Mouse (Mus musculus) heart, embryonic 12.5 days (tissue): Measurements from ENCODE around the gene Phf20. TPM values are rescaled to one million over a fixed set of nuclear protein-coding genes. Genes with fewer than 3 reads are reported as not detected.

Experiments used
- ATAC-seq: fragments of 200-750 bp; cut with Nextera tagmentation; 2 replicates; pipeline ENCODE4 v1.8.0; 2017; ENCODE audit warnings: moderate TSS enrichment, moderate library complexity; ENCODE audit not compliant: insufficient number of reproducible peaks, low FRiP score
- H3K27ac ChIP-seq: fragments of 300-500 bp; sonication (generic); 2 replicates; pipeline ENCODE4 v1.5.1; 2016; ENCODE audit warnings: mild to moderate bottlenecking, moderate library complexity; ENCODE audit not compliant: poor library complexity, severe bottlenecking
- H3K27me3 ChIP-seq: fragments of 300-500 bp; sonication (generic); replicated peaks from 2 replicates; pipeline ENCODE4 v1.6.1; 2016; ENCODE audit warnings: mild to moderate bottlenecking, moderate library complexity
- H3K36me3 ChIP-seq: fragments of 300-500 bp; sonication (generic); 2 replicates; pipeline ENCODE4 v1.6.1; 2016; ENCODE audit warnings: mild to moderate bottlenecking, moderate library complexity
- H3K4me1 ChIP-seq: fragments of 300-500 bp; sonication (generic); replicated peaks from 2 replicates; pipeline ENCODE4 v1.6.1; 2016; ENCODE audit warnings: mild to moderate bottlenecking
- H3K4me2 ChIP-seq: fragments of 300-500 bp; sonication (generic); 2 replicates; pipeline ENCODE4 v1.6.1; 2016; ENCODE audit warnings: mild to moderate bottlenecking, moderate library complexity
- H3K4me3 ChIP-seq: fragments of 300-500 bp; sonication (generic); 2 replicates; pipeline ENCODE4 v1.5.1; 2016; ENCODE audit warnings: mild to moderate bottlenecking
- H3K9ac ChIP-seq: fragments of 300-500 bp; sonication (generic); 2 replicates; pipeline ENCODE4 v1.6.1; 2016; ENCODE audit warnings: mild to moderate bottlenecking, moderate library complexity
- H3K9me3 ChIP-seq: fragments of 300-500 bp; sonication (generic); replicated peaks from 2 replicates; pipeline ENCODE4 v1.6.1; 2016; ENCODE audit warnings: mild to moderate bottlenecking, moderate library complexity
- WGBS: fragments of 180-500 bp; shearing (Covaris S2); methylation state at CpG from one replicate; pipeline ENCODE4 v1.1.7; 2016; 5-methylcytosine and 5-hydroxymethylcytosine counted together
- polyA plus RNA-seq: library from polyadenylated mRNA; unstranded; fragments of >200 nt; fragmentation: Nextera tagmentation; extraction: Ambion mirVana; gene quantifications from 2 replicates; pipeline ENCODE4 v1.2.1, GENCODE M21; 2016

Phf20 gene
- polyA plus RNA-seq, 1 experiment from 2014 or later: 52.5 TPM

DNA sequence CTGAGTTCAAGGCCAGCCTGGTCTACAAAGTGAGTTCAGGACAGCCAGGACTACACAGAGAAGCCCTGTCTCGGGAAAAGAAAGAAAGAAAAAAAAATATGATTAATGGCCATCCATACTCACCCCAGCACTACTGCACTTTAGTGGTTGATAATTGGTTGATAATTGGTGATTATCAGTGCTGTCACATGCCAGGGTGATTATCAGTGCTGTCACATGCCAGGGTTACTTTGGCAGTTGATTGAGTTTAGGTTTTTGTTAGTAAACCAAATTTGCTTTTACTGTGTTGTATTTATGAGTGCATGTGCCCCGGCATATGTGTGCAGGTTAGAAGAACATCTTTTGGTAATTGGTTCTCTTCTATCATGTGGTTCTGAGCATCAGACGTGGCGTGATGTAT is 105.8 kb downstream of the Phf20 start:
- peaks cover 71% of the 10 kb centered on the region for H3K36me3 ChIP-seq
- WGBS: 85% methylated on average over 4 of the region's 4 CpGs
- no peak overlapping the region for H3K9ac ChIP-seq
- H3K4me2 ChIP-seq: no peak overlapping the region
- peaks cover 14% of the 10 kb centered on the region for H3K4me1 ChIP-seq
- no peaks in the 10 kb centered on the region for H3K9me3 ChIP-seq
- H3K27me3 ChIP-seq: no peaks in the 10 kb centered on the region
- H3K4me3 ChIP-seq: no peak overlapping the region
- no peak overlapping the region for H3K27ac ChIP-seq
- no peak for ATAC-seq

- peaks cover 72% of the 10 kb centered on the region for H3K36me3 ChIP-seq
- 86% methylated on average over 4 of the region's 4 CpGs for WGBS
- no peak overlapping the region for H3K9ac ChIP-seq
Observed at GRCm38 (mm10) chr2:156304351-156304750, 108.1 kb downstream of the Phf20 start.

DNA sequence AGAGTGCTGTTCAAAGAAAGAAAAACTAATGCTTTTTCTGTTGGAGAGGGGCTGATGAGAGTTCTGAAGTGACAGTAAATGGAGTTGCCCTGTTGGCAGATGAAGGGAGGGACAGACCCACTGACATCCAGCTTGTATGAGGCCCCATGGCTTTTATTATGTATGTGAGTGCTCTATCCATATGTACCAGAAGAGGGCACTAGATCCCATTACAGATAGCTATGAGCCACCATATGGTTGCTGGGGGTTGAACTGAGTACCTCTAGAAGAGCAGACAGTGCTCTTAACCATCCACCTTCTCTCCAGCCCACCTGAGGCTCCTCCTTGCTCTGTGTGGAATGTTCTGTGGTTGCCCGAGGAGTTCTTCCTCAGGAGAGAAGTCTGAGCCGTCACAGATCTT is 109.6 kb downstream of the Phf20 start:
- Histone ChIP-seq H3K9me3 (no peaks in the 10 kb centered on the region), H3K36me3 (peaks cover 70% of the 10 kb centered on the region), H3K4me1 (no peaks in the 10 kb centered on the region), H3K4me3 (no peak overlapping the region), H3K9ac (no peak overlapping the region), H3K27ac (no peak overlapping the region), H3K27me3 (no peaks in the 10 kb centered on the region), H3K4me2 (no peak overlapping the region)
- ATAC-seq: 0 out of 2 replicates have a peak, but pooled peaks have one; percentile 35
- 81% methylated on average over 2 of the region's 2 CpGs for WGBS

More at GRCm38 (mm10) chr2:156304351-156304750, 108.1 kb downstream of the Phf20 start:
- no peak for ATAC-seq
- no peak overlapping the region for H3K4me3 ChIP-seq
- no peaks in the 10 kb centered on the region for H3K4me1 ChIP-seq
- H3K27me3 ChIP-seq: no peaks in the 10 kb centered on the region
- H3K27ac ChIP-seq: no peak overlapping the region
- H3K9me3 ChIP-seq: no peaks in the 10 kb centered on the region
- H3K4me2 ChIP-seq: no peak overlapping the region

DNA sequence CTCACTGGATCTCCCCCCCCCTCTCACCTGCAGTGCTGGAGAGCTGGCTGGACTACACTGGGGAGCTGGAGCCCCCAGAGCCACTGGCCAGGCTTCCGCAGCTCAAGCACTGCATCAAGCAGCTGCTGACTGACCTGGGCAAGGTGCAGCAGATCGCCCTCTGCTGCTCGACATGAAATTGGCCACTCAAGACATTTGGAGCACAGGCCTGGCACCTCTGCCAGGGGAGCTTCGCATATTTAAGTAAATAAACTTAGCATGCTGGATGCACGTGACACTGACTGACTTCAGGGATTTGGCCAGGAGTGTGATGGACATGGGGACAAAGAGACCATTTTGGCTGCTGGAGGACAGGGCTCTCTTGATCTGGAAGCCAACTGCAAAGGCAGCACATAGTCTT is 111.0 kb downstream of the Phf20 start:
- Histone ChIP-seq H3K4me3 (no peak overlapping the region), H3K4me2 (no peak overlapping the region), H3K36me3 (peaks cover 59% of the 10 kb centered on the region), H3K4me1 (peaks cover 5% of the 10 kb centered on the region; the same call in 1 of the 2 replicates), H3K27ac (no peak overlapping the region), H3K9me3 (no peaks in the 10 kb centered on the region), H3K9ac (no peak overlapping the region), H3K27me3 (no peaks in the 10 kb centered on the region)
- 0 out of 2 replicates have a peak, but pooled peaks have one; percentile 23 for ATAC-seq
- 52% methylated on average over 5 of the region's 5 CpGs for WGBS

DNA sequence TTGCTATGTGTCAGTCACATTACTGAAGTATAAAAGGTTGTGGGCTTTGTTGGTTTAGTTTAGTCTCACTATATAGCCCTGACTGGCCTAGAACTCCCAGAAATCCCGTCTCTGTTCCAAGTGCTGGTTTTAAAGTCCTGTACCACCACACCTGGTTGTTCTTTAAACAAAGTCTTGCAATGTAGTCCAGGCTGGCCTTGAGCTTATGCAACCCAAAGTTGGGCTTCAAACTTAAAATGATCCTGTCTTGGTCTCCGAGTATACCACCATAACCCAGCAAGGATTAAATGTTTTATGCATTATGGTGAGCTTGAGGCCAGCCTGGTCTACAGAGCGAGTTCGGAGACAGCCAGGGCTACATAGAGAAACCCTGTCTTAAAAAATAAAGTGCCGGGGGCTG is 113.7 kb downstream of the Phf20 start:
- peaks cover 10% of the 10 kb centered on the region for H3K4me1 ChIP-seq
- H3K27me3 ChIP-seq: no peaks in the 10 kb centered on the region
- no peak overlapping the region for H3K4me2 ChIP-seq
- H3K36me3 ChIP-seq: peaks cover 40% of the 10 kb centered on the region
- no peak overlapping the region for H3K27ac ChIP-seq
- WGBS: 90% methylated on average over 5 of the region's 5 CpGs
- no peaks in the 10 kb centered on the region; the same call in 1 of the 2 replicates for H3K9me3 ChIP-seq
- no peak for ATAC-seq
- H3K9ac ChIP-seq: no peak overlapping the region
- no peak overlapping the region for H3K4me3 ChIP-seq

DNA sequence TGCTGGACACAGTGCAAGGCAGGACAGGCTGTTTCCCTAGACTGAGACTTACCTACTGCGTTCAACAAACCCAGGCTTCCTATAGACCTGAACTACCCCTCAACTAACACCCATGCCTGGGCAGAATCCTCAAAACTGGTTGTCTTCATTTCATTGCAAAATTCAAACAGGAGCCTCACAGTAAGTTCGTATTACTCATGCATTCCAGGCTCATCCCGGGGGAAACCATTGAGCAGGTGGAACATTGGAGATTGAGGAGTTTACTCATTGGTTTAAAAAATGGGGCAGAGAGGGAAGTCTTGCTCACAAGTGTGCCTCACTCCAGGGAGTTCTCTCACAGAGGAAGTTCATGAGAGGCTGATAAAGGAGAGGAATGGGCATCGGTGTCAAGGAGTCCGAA is 114.2 kb downstream of the Phf20 start:
- Histone ChIP-seq H3K27ac (no peak overlapping the region), H3K36me3 (peaks cover 35% of the 10 kb centered on the region), H3K9ac (no peak overlapping the region), H3K27me3 (no peaks in the 10 kb centered on the region), H3K4me3 (no peak overlapping the region), H3K4me1 (peaks cover 10% of the 10 kb centered on the region), H3K4me2 (no peak overlapping the region), H3K9me3 (no peaks in the 10 kb centered on the region; the same call in 1 of the 2 replicates)
- no peak for ATAC-seq
- whole genome bisulfite sequencing: 91% methylated on average over 5 of the region's 5 CpGs

- no peaks in the 10 kb centered on the region; the same call in 1 of the 2 replicates for H3K9me3 ChIP-seq
- peak overlapping the region; percentile 92; the same call in 1 of the 2 replicates for H3K27ac ChIP-seq
- no peaks in the 10 kb centered on the region for H3K27me3 ChIP-seq
- H3K4me1 ChIP-seq: peaks cover 10% of the 10 kb centered on the region
- H3K4me3 ChIP-seq: 0 out of 2 replicates have a peak overlapping the region, but pooled peaks have one; percentile 78
- H3K4me2 ChIP-seq: peak overlapping the region; percentile 87
- no peak for ATAC-seq
- 89% methylated on average over 5 of the region's 5 CpGs for WGBS
- H3K9ac ChIP-seq: no peak overlapping the region
- peaks cover 30% of the 10 kb centered on the region for H3K36me3 ChIP-seq
Observed at GRCm38 (mm10) chr2:156310945-156311344, 114.7 kb downstream of the Phf20 start.

DNA sequence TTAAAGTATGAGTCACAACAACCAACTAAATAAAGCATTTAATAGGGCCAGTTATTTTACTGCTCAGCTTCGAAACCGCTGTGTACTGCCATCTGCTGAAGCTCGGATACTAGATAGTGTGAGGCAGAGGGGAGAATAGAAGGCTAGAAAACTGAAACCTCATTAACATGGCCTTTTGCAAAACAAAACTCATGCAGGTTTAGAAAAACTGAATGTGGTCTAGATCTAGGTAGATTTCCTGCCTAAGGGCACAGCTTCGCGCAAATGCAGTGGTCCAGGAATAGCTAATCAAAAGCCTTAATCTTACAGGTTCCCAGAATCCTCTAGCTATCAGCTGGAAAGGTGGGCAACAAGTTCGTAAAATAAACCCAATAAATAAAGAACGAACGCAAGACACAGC is 115.2 kb downstream of the Phf20 start:
- no peak for ATAC-seq
- Histone ChIP-seq H3K36me3 (peaks cover 28% of the 10 kb centered on the region), H3K4me1 (peaks cover 10% of the 10 kb centered on the region), H3K4me2 (peak overlapping the region; percentile 87), H3K4me3 (peak overlapping the region; percentile 78), H3K9ac (peak overlapping the region; percentile 95), H3K9me3 (no peaks in the 10 kb centered on the region; the same call in 1 of the 2 replicates), H3K27ac (peak overlapping the region; percentile 92), H3K27me3 (no peaks in the 10 kb centered on the region)
- 21% methylated on average over 8 of the region's 8 CpGs for WGBS

GRCm38 (mm10) chr2:156311841-156312291 is 115.6 kb downstream of the Phf20 start:
- ATAC-seq: peak; percentile 77
- H3K4me2 ChIP-seq: peak overlapping the region; percentile 87
- H3K27ac ChIP-seq: peak overlapping the region; percentile 92
- WGBS: under 1% methylated on average over 53 of the region's 53 CpGs
- no peaks in the 10 kb centered on the region; the same call in 1 of the 2 replicates for H3K9me3 ChIP-seq
- peak overlapping the region; percentile 78 for H3K4me3 ChIP-seq
- peaks cover 28% of the 10 kb centered on the region for H3K36me3 ChIP-seq
- no peaks in the 10 kb centered on the region for H3K27me3 ChIP-seq
- peaks cover 10% of the 10 kb centered on the region for H3K4me1 ChIP-seq
- H3K9ac ChIP-seq: peak overlapping the region; percentile 95

DNA sequence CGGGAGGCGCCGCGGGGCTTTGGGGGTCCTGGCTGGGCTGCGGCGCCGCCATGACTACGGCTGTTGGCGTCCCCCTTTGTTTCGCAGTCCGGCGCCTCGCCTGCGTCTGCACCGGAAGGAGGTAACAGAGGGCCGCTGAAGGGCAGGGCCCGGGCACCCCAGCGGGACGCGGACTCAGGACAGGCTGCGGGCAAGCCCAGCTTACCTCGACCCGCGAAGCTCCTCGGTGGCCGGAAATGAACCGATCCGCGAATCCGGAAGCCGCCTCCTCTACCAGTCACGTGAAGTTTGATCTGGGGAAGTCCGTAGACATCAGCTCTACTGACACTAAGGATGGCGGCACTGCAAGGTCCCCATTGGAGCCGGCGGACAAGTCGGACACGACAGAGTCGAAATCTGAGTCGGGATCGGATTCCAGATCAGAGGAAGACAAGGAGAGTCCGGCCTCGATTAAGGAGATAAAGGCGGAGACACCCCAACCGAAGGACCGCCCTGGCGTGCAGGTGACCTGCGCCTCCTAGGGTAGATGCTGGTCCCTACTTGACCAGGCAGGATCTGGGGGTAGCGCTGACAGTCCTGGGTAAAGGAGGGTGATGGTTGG is 116.1 kb downstream of the Phf20 start, which contains the start of the genes Cnbd2 and Scand1:
Gene Cnbd2, plus strand, starts transcription at position 3 of the 601 bp plus-strand sequence.
Gene Scand1, minus strand, starts transcription at position 408 of the 601 bp plus-strand sequence.
- ATAC-seq: peak; percentile 89
- WGBS: under 1% methylated on average over 44 of the region's 49 CpGs
- peak within 1 kb of the TSS; percentile 92 for H3K27ac ChIP-seq
- no peaks in the 10 kb centered on the region; the same call in 1 of the 2 replicates for H3K9me3 ChIP-seq
- H3K27me3 ChIP-seq: no peaks in the 10 kb centered on the region
- peaks cover 23% of the 10 kb centered on the region for H3K36me3 ChIP-seq
- H3K9ac ChIP-seq: peak within 1 kb of the TSS; percentile 95
- peak within 1 kb of the TSS; percentile 78 for H3K4me3 ChIP-seq
- peaks cover 10% of the 10 kb centered on the region for H3K4me1 ChIP-seq
- peak within 1 kb of the TSS; percentile 87 for H3K4me2 ChIP-seq

- H3K4me2 ChIP-seq: peak overlapping the region; percentile 87
- peaks cover 10% of the 10 kb centered on the region for H3K4me1 ChIP-seq
- no peaks in the 10 kb centered on the region for H3K27me3 ChIP-seq
- H3K27ac ChIP-seq: peak overlapping the region; percentile 92; the same call in 1 of the 2 replicates
- peaks cover 17% of the 10 kb centered on the region for H3K36me3 ChIP-seq
- no peak for ATAC-seq
- H3K9ac ChIP-seq: peak overlapping the region; percentile 95
- H3K4me3 ChIP-seq: peak overlapping the region; percentile 78
- WGBS: 51% methylated on average over 3 of the region's 3 CpGs
- no peaks in the 10 kb centered on the region; the same call in 1 of the 2 replicates for H3K9me3 ChIP-seq
Observed at GRCm38 (mm10) chr2:156313153-156313552, 116.9 kb downstream of the Phf20 start.
